Mouse (Mus musculus): ENCODE measurements around the gene Rpl3. TPM values are rescaled to one million over a fixed set of nuclear protein-coding genes. Genes with fewer than 3 reads are reported as not detected.

Rpl3 gene
- polyA plus RNA-seq, 1 experiment from 2014 or later: 633 TPM

GRCm38 (mm10) chr15:80059606-80060005 is 32.1 kb downstream of the Rpl3 start:
- no peaks in the 10 kb centered on the region for H3K9me3 ChIP-seq (ENCODE audit: control insufficient read depth, low read length)
- no peaks in the 10 kb centered on the region for H3K4me1 ChIP-seq (ENCODE audit: control insufficient read depth, insufficient read depth, low read length)
- no peak for ATAC-seq (ENCODE audit: low read depth)
- H3K27me3 ChIP-seq (ENCODE audit: control insufficient read depth, insufficient read depth, low read length): no peaks in the 10 kb centered on the region
- WGBS: 83% methylated on average over 7 of the region's 7 CpGs
- no peak overlapping the region for H3K4me3 ChIP-seq (ENCODE audit: low read depth, low read length)
- H3K9ac ChIP-seq (replicated peaks; ENCODE audit: low read depth, low read length): no peak overlapping the region
- no peaks in the 10 kb centered on the region for H3K36me3 ChIP-seq (ENCODE audit: control insufficient read depth, insufficient read depth, low read length)
- H3K27ac ChIP-seq (ENCODE audit: low read depth, low read length): no peak overlapping the region
- no peak overlapping the region for H3K4me2 ChIP-seq (ENCODE audit: low read depth, low read length)

- Histone ChIP-seq H3K27me3 (ENCODE audit: control insufficient read depth, insufficient read depth, low read length) (no peaks in the 10 kb centered on the region), H3K36me3 (ENCODE audit: control insufficient read depth, insufficient read depth, low read length) (no peaks in the 10 kb centered on the region), H3K27ac (ENCODE audit: low read depth, low read length) (no peak overlapping the region), H3K9me3 (ENCODE audit: control insufficient read depth, low read length) (no peaks in the 10 kb centered on the region), H3K4me1 (ENCODE audit: control insufficient read depth, insufficient read depth, low read length) (no peaks in the 10 kb centered on the region), H3K4me2 (ENCODE audit: low read depth, low read length) (no peak overlapping the region), H3K9ac (replicated peaks; ENCODE audit: low read depth, low read length) (no peak overlapping the region), H3K4me3 (ENCODE audit: low read depth, low read length) (no peak overlapping the region)
- 91% methylated on average over 7 of the region's 7 CpGs for WGBS
- no peak for ATAC-seq (ENCODE audit: low read depth)
Observed at GRCm38 (mm10) chr15:80058151-80058550, 33.5 kb downstream of the Rpl3 start.

- Histone ChIP-seq H3K9me3 (ENCODE audit: control insufficient read depth, low read length) (no peaks in the 10 kb centered on the region), H3K27me3 (ENCODE audit: control insufficient read depth, insufficient read depth, low read length) (no peaks in the 10 kb centered on the region), H3K4me3 (ENCODE audit: low read depth, low read length) (no peak overlapping the region), H3K27ac (ENCODE audit: low read depth, low read length) (no peak overlapping the region), H3K36me3 (ENCODE audit: control insufficient read depth, insufficient read depth, low read length) (no peaks in the 10 kb centered on the region), H3K4me1 (ENCODE audit: control insufficient read depth, insufficient read depth, low read length) (no peaks in the 10 kb centered on the region), H3K4me2 (ENCODE audit: low read depth, low read length) (no peak overlapping the region), H3K9ac (replicated peaks; ENCODE audit: low read depth, low read length) (no peak overlapping the region)
- ATAC-seq (ENCODE audit: low read depth): no peak
- 90% methylated on average over 7 of the region's 7 CpGs for WGBS
Observed at GRCm38 (mm10) chr15:80054034-80054710, 37.5 kb downstream of the Rpl3 start.

- Histone ChIP-seq H3K9me3 (ENCODE audit: control insufficient read depth, low read length) (no peaks in the 10 kb centered on the region), H3K36me3 (ENCODE audit: control insufficient read depth, insufficient read depth, low read length) (no peaks in the 10 kb centered on the region), H3K4me2 (ENCODE audit: low read depth, low read length) (no peak overlapping the region), H3K4me3 (ENCODE audit: low read depth, low read length) (no peak overlapping the region), H3K4me1 (ENCODE audit: control insufficient read depth, insufficient read depth, low read length) (no peaks in the 10 kb centered on the region), H3K27me3 (ENCODE audit: control insufficient read depth, insufficient read depth, low read length) (no peaks in the 10 kb centered on the region), H3K27ac (ENCODE audit: low read depth, low read length) (no peak overlapping the region), H3K9ac (replicated peaks; ENCODE audit: low read depth, low read length) (no peak overlapping the region)
- ATAC-seq (ENCODE audit: low read depth): no peak
- WGBS: 71% methylated on average over 8 of the region's 8 CpGs
Observed at GRCm38 (mm10) chr15:80053381-80054033, 38.2 kb downstream of the Rpl3 start.

GRCm38 (mm10) chr15:80051782-80052181 is 39.9 kb downstream of the Rpl3 start:
- H3K36me3 ChIP-seq (ENCODE audit: control insufficient read depth, insufficient read depth, low read length): no peaks in the 10 kb centered on the region
- no peak overlapping the region for H3K9ac ChIP-seq (replicated peaks; ENCODE audit: low read depth, low read length)
- no peak for ATAC-seq (ENCODE audit: low read depth)
- no peaks in the 10 kb centered on the region for H3K4me1 ChIP-seq (ENCODE audit: control insufficient read depth, insufficient read depth, low read length)
- no peak overlapping the region for H3K4me3 ChIP-seq (ENCODE audit: low read depth, low read length)
- no peaks in the 10 kb centered on the region for H3K9me3 ChIP-seq (ENCODE audit: control insufficient read depth, low read length)
- H3K27me3 ChIP-seq (ENCODE audit: control insufficient read depth, insufficient read depth, low read length): no peaks in the 10 kb centered on the region
- no peak overlapping the region for H3K27ac ChIP-seq (ENCODE audit: low read depth, low read length)
- H3K4me2 ChIP-seq (ENCODE audit: low read depth, low read length): no peak overlapping the region
- 85% methylated on average over 9 of the region's 9 CpGs for WGBS

- H3K9me3 ChIP-seq (ENCODE audit: control insufficient read depth, low read length): no peaks in the 10 kb centered on the region
- H3K27ac ChIP-seq (ENCODE audit: low read depth, low read length): no peak overlapping the region
- no peaks in the 10 kb centered on the region for H3K4me1 ChIP-seq (ENCODE audit: control insufficient read depth, insufficient read depth, low read length)
- H3K27me3 ChIP-seq (ENCODE audit: control insufficient read depth, insufficient read depth, low read length): no peaks in the 10 kb centered on the region
- no peak for ATAC-seq (ENCODE audit: low read depth)
- H3K4me3 ChIP-seq (ENCODE audit: low read depth, low read length): no peak overlapping the region
- H3K36me3 ChIP-seq (ENCODE audit: control insufficient read depth, insufficient read depth, low read length): no peaks in the 10 kb centered on the region
- 73% methylated on average over 19 of the region's 19 CpGs for WGBS
- no peak overlapping the region for H3K9ac ChIP-seq (replicated peaks; ENCODE audit: low read depth, low read length)
- no peak overlapping the region for H3K4me2 ChIP-seq (ENCODE audit: low read depth, low read length)
Observed at GRCm38 (mm10) chr15:80051092-80051761, 40.4 kb downstream of the Rpl3 start.

- Histone ChIP-seq H3K36me3 (ENCODE audit: control insufficient read depth, insufficient read depth, low read length) (no peaks in the 10 kb centered on the region), H3K4me2 (ENCODE audit: low read depth, low read length) (no peak overlapping the region), H3K4me1 (ENCODE audit: control insufficient read depth, insufficient read depth, low read length) (no peaks in the 10 kb centered on the region), H3K9me3 (ENCODE audit: control insufficient read depth, low read length) (no peaks in the 10 kb centered on the region), H3K4me3 (ENCODE audit: low read depth, low read length) (no peak overlapping the region), H3K9ac (replicated peaks; ENCODE audit: low read depth, low read length) (no peak overlapping the region), H3K27me3 (ENCODE audit: control insufficient read depth, insufficient read depth, low read length) (no peaks in the 10 kb centered on the region), H3K27ac (ENCODE audit: low read depth, low read length) (no peak overlapping the region)
- 76% methylated on average over 4 of the region's 4 CpGs for WGBS
- ATAC-seq (ENCODE audit: low read depth): no peak
Observed at GRCm38 (mm10) chr15:80050093-80050492, 41.6 kb downstream of the Rpl3 start.

- Histone ChIP-seq H3K36me3 (ENCODE audit: control insufficient read depth, insufficient read depth, low read length) (no peaks in the 10 kb centered on the region), H3K9ac (replicated peaks; ENCODE audit: low read depth, low read length) (no peak overlapping the region), H3K4me3 (ENCODE audit: low read depth, low read length) (no peak overlapping the region), H3K4me2 (ENCODE audit: low read depth, low read length) (no peak overlapping the region), H3K27me3 (ENCODE audit: control insufficient read depth, insufficient read depth, low read length) (no peaks in the 10 kb centered on the region), H3K9me3 (ENCODE audit: control insufficient read depth, low read length) (no peaks in the 10 kb centered on the region), H3K27ac (ENCODE audit: low read depth, low read length) (no peak overlapping the region), H3K4me1 (ENCODE audit: control insufficient read depth, insufficient read depth, low read length) (no peaks in the 10 kb centered on the region)
- WGBS: 67% methylated on average over 5 of the region's 5 CpGs
- no peak for ATAC-seq (ENCODE audit: low read depth)
Observed at GRCm38 (mm10) chr15:80047973-80048372, 43.7 kb downstream of the Rpl3 start.

GRCm38 (mm10) chr15:80047242-80047641 is 44.4 kb downstream of the Rpl3 start:
- Histone ChIP-seq H3K36me3 (ENCODE audit: control insufficient read depth, insufficient read depth, low read length) (no peaks in the 10 kb centered on the region), H3K4me3 (ENCODE audit: low read depth, low read length) (no peak overlapping the region), H3K27me3 (ENCODE audit: control insufficient read depth, insufficient read depth, low read length) (no peaks in the 10 kb centered on the region), H3K4me2 (ENCODE audit: low read depth, low read length) (no peak overlapping the region), H3K9me3 (ENCODE audit: control insufficient read depth, low read length) (no peaks in the 10 kb centered on the region), H3K9ac (replicated peaks; ENCODE audit: low read depth, low read length) (no peak overlapping the region), H3K27ac (ENCODE audit: low read depth, low read length) (no peak overlapping the region), H3K4me1 (ENCODE audit: control insufficient read depth, insufficient read depth, low read length) (no peaks in the 10 kb centered on the region)
- WGBS: 86% methylated on average over 2 of the region's 2 CpGs
- ATAC-seq (ENCODE audit: low read depth): no peak

Data from neural tube, embryonic 14.5 days (tissue).